Mouse (Mus musculus) forebrain, embryonic 12.5 days (tissue): ENCODE data around the gene Tgfbr3l. TPM values are rescaled to one million over a fixed set of nuclear protein-coding genes. Genes with fewer than 3 reads are reported as not detected.
"Not testable (repeated sequence)": the region's sequence is repeated elsewhere in the genome, so short reads cannot be mapped to it uniquely, and the experiment has no call there.

Experiments used
- ATAC-seq: fragments of 200-750 bp; cut with Nextera tagmentation; 2 replicates; pipeline ENCODE4 v1.8.0; 2017; ENCODE audit warnings: moderate TSS enrichment; ENCODE audit not compliant: low FRiP score
- H3K27ac ChIP-seq: fragments of 300-500 bp; sonication (generic); 2 replicates; pipeline ENCODE4 v1.5.1; 2016; ENCODE audit warnings: mild to moderate bottlenecking
- H3K27me3 ChIP-seq: fragments of 300-500 bp; sonication (generic); 2 replicates; pipeline ENCODE4 v1.6.1; 2016; ENCODE audit warnings: mild to moderate bottlenecking
- H3K36me3 ChIP-seq: fragments of 300-500 bp; sonication (generic); replicated peaks from 2 replicates; pipeline ENCODE4 v1.6.1; 2016; ENCODE audit warnings: mild to moderate bottlenecking
- H3K4me1 ChIP-seq: fragments of 300-500 bp; sonication (generic); 2 replicates; pipeline ENCODE4 v1.6.1; 2016
- H3K4me2 ChIP-seq: fragments of 300-500 bp; sonication (generic); 2 replicates; pipeline ENCODE4 v1.6.1; 2016; ENCODE audit warnings: mild to moderate bottlenecking, moderate library complexity
- H3K4me3 ChIP-seq: fragments of 300-500 bp; sonication (generic); replicated peaks from 2 replicates; pipeline ENCODE4 v1.5.1; 2016; ENCODE audit warnings: mild to moderate bottlenecking
- H3K9ac ChIP-seq: fragments of 300-500 bp; sonication (generic); 2 replicates; pipeline ENCODE4 v1.6.1; 2016; ENCODE audit warnings: mild to moderate bottlenecking
- H3K9me3 ChIP-seq: fragments of 300-500 bp; sonication (generic); 2 replicates; pipeline ENCODE4 v1.6.1; 2016
- WGBS: fragments of 180-500 bp; shearing (Covaris S2); methylation state at CpG from one replicate; pipeline ENCODE4 v1.1.7; 2016; 5-methylcytosine and 5-hydroxymethylcytosine counted together
- polyA plus RNA-seq: library from polyadenylated mRNA; unstranded; fragments of >200 nt; fragmentation: Nextera tagmentation; extraction: Ambion mirVana; gene quantifications from 2 replicates; pipeline ENCODE4 v1.2.1, GENCODE M21; 2016

Gene Tgfbr3l
- polyA plus RNA-seq, 1 experiment from 2014 or later: 3.7 TPM

- H3K4me2 ChIP-seq: peak overlapping the region; percentile 93
- H3K9me3 ChIP-seq: no peaks in the 10 kb centered on the region
Observed at GRCm38 (mm10) chr8:4239193-4239890, 8.7 kb upstream of the Tgfbr3l start.

GRCm38 (mm10) chr8:4245061-4245460 is 3.0 kb upstream of the Tgfbr3l start:
- Histone ChIP-seq H3K9me3 (no peaks in the 10 kb centered on the region), H3K36me3 (peaks cover 73% of the 10 kb centered on the region), H3K4me1 (peaks cover 15% of the 10 kb centered on the region), H3K4me2 (no peak overlapping the region), H3K9ac (no peak overlapping the region), H3K27ac (no peak overlapping the region), H3K27me3 (peaks cover 21% of the 10 kb centered on the region), H3K4me3 (no peak overlapping the region)
- WGBS: 97% methylated on average over 5 of the region's 5 CpGs
- no peak for ATAC-seq

More at GRCm38 (mm10) chr8:4239193-4239890, 8.7 kb upstream of the Tgfbr3l start:
- Histone ChIP-seq H3K36me3 (peaks cover 29% of the 10 kb centered on the region), H3K9ac (peak overlapping the region; percentile 78), H3K27me3 (no peaks in the 10 kb centered on the region), H3K4me3 (peak overlapping the region; percentile 82), H3K4me1 (peaks cover 26% of the 10 kb centered on the region), H3K27ac (peak overlapping the region; percentile 91)
- ATAC-seq: peak; percentile 23; the same call in 1 of the 2 replicates
- WGBS: 14% methylated on average over 19 of the region's 19 CpGs

DNA sequence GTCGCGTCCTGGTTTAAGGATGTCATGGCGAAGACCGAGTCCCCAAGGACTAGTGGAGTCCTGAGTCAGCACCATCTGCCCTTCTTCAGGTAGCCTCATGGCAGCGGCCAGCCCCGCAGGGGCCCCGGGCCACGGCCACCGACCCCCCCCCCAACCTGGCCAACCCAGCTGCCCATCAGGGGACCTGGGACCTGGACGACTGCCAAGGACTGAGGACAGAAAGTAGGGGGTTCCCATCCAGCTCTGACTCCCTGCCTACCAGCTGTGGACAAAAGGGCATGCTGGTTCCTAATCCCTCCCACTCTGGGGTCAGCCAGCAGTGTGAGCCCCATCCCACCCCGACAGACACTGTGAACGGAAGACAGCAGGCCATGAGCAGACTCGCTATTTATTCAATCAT is 2.3 kb upstream of the Tgfbr3l start:
- Histone ChIP-seq H3K4me2 (no peak overlapping the region), H3K9ac (no peak overlapping the region), H3K36me3 (peaks cover 73% of the 10 kb centered on the region), H3K27ac (no peak overlapping the region), H3K4me3 (no peak overlapping the region), H3K9me3 (no peaks in the 10 kb centered on the region), H3K4me1 (peaks cover 14% of the 10 kb centered on the region), H3K27me3 (peaks cover 21% of the 10 kb centered on the region)
- no peak for ATAC-seq
- WGBS: 85% methylated on average over 13 of the region's 13 CpGs

- no peak for ATAC-seq
- Histone ChIP-seq H3K4me1 (peaks cover 15% of the 10 kb centered on the region), H3K27me3 (peaks cover 21% of the 10 kb centered on the region), H3K36me3 (peaks cover 65% of the 10 kb centered on the region), H3K4me3 (no peak overlapping the region), H3K9me3 (no peaks in the 10 kb centered on the region), H3K27ac (no peak overlapping the region), H3K9ac (no peak overlapping the region), H3K4me2 (no peak overlapping the region)
- WGBS: 91% methylated on average over 8 of the region's 8 CpGs
Observed at GRCm38 (mm10) chr8:4247241-4247640, 773 bp upstream of the Tgfbr3l start.

- Histone ChIP-seq H3K9ac (0 out of 2 replicates have a peak overlapping the region, but pooled peaks have one; percentile 29), H3K9me3 (no peaks in the 10 kb centered on the region), H3K36me3 (peaks cover 46% of the 10 kb centered on the region), H3K27me3 (peaks cover 21% of the 10 kb centered on the region), H3K27ac (no peak overlapping the region), H3K4me2 (0 out of 2 replicates have a peak overlapping the region, but pooled peaks have one; percentile 1), H3K4me3 (no peak overlapping the region), H3K4me1 (peaks cover 27% of the 10 kb centered on the region)
- ATAC-seq: no peak
- WGBS: 12% methylated on average over 29 of the region's 29 CpGs
Observed at GRCm38 (mm10) chr8:4249213-4249612, 1.2 kb downstream of the Tgfbr3l start.

GRCm38 (mm10) chr8:4250306-4250970 is 2.4 kb downstream of the Tgfbr3l start:
- Histone ChIP-seq H3K36me3 (peaks cover 45% of the 10 kb centered on the region), H3K9ac (no peak overlapping the region), H3K9me3 (no peaks in the 10 kb centered on the region), H3K4me3 (no peak overlapping the region; the same call in 1 of the 2 replicates), H3K27ac (no peak overlapping the region), H3K27me3 (peaks cover 21% of the 10 kb centered on the region), H3K4me1 (peaks cover 30% of the 10 kb centered on the region), H3K4me2 (no peak overlapping the region)
- 28% methylated on average over 26 of the region's 26 CpGs for WGBS
- peak; percentile 21 for ATAC-seq

DNA sequence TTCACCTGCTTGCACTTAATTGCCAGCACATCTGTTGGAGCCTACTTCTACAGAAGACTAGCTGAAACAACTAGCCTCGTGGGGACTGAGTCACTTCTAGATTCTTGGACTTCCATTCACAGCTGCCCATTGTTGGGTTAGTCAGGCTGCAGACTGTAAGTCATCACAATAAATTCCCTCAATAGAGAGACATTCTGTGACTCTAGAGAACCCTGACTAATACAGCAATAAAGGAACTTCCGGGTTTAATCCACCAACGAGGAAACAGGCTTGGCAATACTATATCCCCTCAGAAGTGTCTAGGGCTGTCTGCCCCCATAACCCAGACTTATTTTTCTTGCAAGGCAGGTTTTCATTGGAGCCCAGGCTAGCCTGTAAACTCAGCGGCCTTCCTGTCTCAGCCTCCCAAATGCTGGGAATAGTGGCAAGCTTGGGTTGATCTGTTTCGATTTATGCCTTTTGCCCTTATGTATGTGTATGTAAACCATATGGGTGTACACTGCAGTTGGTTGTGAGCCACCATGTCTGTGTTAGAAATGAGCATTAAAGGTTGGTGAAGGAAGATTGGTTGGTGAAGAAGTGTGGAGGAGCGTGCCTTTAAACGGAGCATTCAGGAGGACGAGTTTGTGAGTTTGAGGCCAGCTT is 4.2 kb downstream of the Tgfbr3l start:
- Histone ChIP-seq H3K9ac (peak overlapping the region; percentile 90; the same call in 1 of the 2 replicates), H3K4me2 (peak overlapping the region; percentile 69), H3K4me3 (peak overlapping the region; percentile 88), H3K27ac (peak overlapping the region; percentile 95), H3K27me3 (peaks cover 21% of the 10 kb centered on the region), H3K4me1 (peaks cover 38% of the 10 kb centered on the region), H3K36me3 (peaks cover 44% of the 10 kb centered on the region), H3K9me3 (no peaks in the 10 kb centered on the region)
- no peak for ATAC-seq
- 49% methylated on average over 8 of the region's 8 CpGs for WGBS

DNA sequence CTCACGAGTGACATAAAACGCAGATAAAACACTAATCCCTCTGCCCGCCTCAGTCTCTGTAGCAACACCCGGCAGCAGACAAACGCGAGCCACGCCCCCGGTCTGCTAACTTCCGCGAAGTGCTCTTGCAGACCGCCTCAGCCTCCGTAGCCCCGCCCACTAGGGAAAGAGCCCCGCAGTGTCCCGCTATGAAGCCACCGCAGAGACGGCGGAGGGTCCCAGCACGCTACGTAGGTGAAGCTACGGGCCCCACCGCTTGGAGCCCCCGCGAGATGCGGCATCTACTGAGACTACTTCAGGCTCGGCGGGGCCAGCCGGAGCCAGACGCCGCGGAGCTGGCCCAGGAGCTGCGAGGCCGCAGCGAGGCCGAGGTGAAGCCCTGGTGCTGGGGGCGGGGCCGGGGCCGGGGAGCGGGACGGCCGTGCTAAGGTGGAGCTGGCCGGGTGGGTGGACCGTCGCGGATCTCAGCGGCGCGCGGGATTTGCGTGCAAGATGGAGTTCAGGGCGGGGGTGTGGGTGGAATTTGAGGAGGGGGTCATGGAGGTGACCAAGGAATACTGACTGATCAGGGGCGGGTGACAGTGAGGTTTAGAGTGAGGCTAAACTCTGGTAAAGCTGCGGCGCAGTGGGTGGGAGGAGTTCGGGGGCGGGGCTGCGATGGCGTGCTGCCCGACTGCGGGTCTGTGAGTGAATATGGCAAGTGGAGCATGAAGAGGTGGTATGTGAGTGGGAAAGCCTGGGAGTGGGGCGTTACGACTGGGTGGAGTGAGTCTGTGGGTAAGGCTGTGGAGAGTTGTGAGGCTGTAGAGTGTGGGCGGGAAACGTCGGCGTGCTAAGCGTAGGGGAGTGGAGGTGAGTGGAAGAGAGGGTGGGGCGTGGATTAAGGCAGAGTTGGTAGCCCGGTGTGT is 5.2 kb downstream of the Tgfbr3l start, which contains the start of gene Snapc2:
Snapc2 (plus strand) TSS at position 147 of the 908 bp plus-strand sequence.
- Histone ChIP-seq H3K9me3 (no peaks in the 10 kb centered on the region), H3K4me3 (peak within 1 kb of the TSS; percentile 88), H3K27me3 (peaks cover 14% of the 10 kb centered on the region; the same call in 1 of the 2 replicates), H3K9ac (peak within 1 kb of the TSS; percentile 90), H3K27ac (peak within 1 kb of the TSS; percentile 95), H3K36me3 (peaks cover 39% of the 10 kb centered on the region), H3K4me1 (peaks cover 48% of the 10 kb centered on the region), H3K4me2 (peak within 1 kb of the TSS; percentile 69)
- peak; percentile 90 for ATAC-seq
- under 1% methylated on average over 69 of the region's 69 CpGs for WGBS

- H3K36me3 ChIP-seq: peaks cover 38% of the 10 kb centered on the region
- H3K27me3 ChIP-seq: peaks cover 8% of the 10 kb centered on the region; the same call in 1 of the 2 replicates
- H3K4me1 ChIP-seq: peaks cover 46% of the 10 kb centered on the region
- ATAC-seq: no peak
- peak overlapping the region; percentile 95 for H3K27ac ChIP-seq
- H3K4me2 ChIP-seq: peak overlapping the region; percentile 69
- peak overlapping the region; percentile 88 for H3K4me3 ChIP-seq
- no peaks in the 10 kb centered on the region for H3K9me3 ChIP-seq
- WGBS: 55% methylated on average over 6 of the region's 6 CpGs
- H3K9ac ChIP-seq: peak overlapping the region; percentile 90; the same call in 1 of the 2 replicates
Observed at GRCm38 (mm10) chr8:4254001-4254400, 6.0 kb downstream of the Tgfbr3l start.

DNA sequence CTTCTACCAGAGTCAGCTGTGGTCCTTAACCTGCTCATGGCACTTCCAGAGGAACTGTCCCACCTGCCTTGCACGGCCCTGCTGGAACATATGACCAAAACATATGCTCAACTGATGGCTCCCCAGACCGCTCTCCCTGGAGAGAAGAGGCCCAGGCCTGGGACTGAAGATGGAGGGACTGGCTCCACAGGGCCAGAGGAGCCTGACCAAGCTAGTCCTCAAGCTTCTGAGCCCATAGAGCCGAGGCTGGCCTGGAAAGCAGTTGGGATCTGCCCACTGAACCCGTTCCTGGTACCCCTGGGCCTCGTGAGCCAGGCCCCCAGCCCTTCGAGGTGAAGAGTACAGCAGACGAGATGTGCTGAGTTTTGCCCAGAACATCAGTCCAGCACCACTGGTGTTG is 7.5 kb downstream of the Tgfbr3l start:
- H3K27me3 ChIP-seq, H3K4me2 ChIP-seq, ATAC-seq, H3K4me3 ChIP-seq, H3K9ac ChIP-seq, H3K9me3 ChIP-seq, H3K27ac ChIP-seq: not testable (repeated sequence)
- peaks cover 49% of the 10 kb centered on the region for H3K4me1 ChIP-seq
- peaks cover 43% of the 10 kb centered on the region for H3K36me3 ChIP-seq
- WGBS: 87% methylated on average over 7 of the region's 7 CpGs

GRCm38 (mm10) chr8:4256911-4257310 is 8.9 kb downstream of the Tgfbr3l start:
- WGBS: 77% methylated on average over 4 of the region's 4 CpGs
- peak overlapping the region; percentile 43; the same call in 1 of the 2 replicates for H3K27ac ChIP-seq
- no peaks in the 10 kb centered on the region for H3K9me3 ChIP-seq
- peak overlapping the region; percentile 61 for H3K4me2 ChIP-seq
- H3K9ac ChIP-seq: no peak overlapping the region; the same call in 1 of the 2 replicates
- peak overlapping the region; percentile 83 for H3K4me3 ChIP-seq
- H3K4me1 ChIP-seq: peaks cover 45% of the 10 kb centered on the region
- no peaks in the 10 kb centered on the region for H3K27me3 ChIP-seq
- peaks cover 56% of the 10 kb centered on the region for H3K36me3 ChIP-seq
- ATAC-seq: no peak
